Mouse (Mus musculus): ENCODE measurements at regions not wholly inside any gene's neighbourhood (a gene's known extent, or its start where the extent isn't known, plus 50 kb on each side); places are given as distances from the start of the nearest gene placed in this dataset.

DNA sequence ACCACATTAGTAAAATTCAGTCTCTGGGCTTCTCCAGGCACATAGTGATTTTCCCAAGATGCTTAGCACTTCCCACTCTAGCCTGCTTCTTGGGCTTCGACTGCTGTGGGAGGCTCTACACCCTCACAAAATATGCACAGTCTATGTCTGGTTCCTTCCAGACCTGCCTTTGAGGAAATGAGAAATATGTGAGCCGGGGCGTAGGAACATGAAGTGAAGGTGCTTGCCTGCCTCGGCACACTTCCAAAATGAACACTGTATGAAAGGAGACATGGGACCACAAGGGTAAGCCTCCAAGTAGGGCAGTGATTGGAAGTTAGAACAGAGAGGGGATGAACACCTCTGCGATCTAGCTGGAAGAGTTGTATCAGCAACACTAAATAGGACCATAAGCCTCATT lies 54.5 kb downstream of the Gm10260 start:
- TF ChIP-seq CTCF (IDR thresholded peaks at IDR 0.05; ENCODE audit: insufficient read depth, low read length) (no peak), POLR2A (IDR thresholded peaks at IDR 0.05; ENCODE audit: borderline replicate concordance, extremely low read depth, low read depth, low read length) (no peak)

All from lung, adult 2 months (tissue).